Mouse (Mus musculus) effector memory CD4-positive, alpha-beta T cell, adult 5 months (primary cell): ENCODE results near the gene Uba7. TPM values are rescaled to one million over a fixed set of nuclear protein-coding genes. Genes with fewer than 3 reads are reported as not detected.

Experiments
- polyA plus RNA-seq: library from polyadenylated mRNA; unstranded; fragments of 100-300 nt; shearing (Covaris generic); gene quantifications from one replicate; pipeline ENCODE4 v1.2.1, GENCODE M21; 2017

Uba7 gene
- polyA plus RNA-seq, result 150 TPM

GRCm38 (mm10) chr9:107975399-107976386, at the start of gene Uba7:
Gene Uba7, plus strand, starts transcription at chr9:107975505.

GRCm38 (mm10) chr9:107928169-107928568, 47.1 kb upstream of the Uba7 start, which contains the start of gene Actl11:
Gene Actl11, plus strand, starts transcription at chr9:107928469.

GRCm38 (mm10) chr9:107935374-107935773, 39.9 kb upstream of the Uba7 start, which contains the start of gene Camkv:
Gene Camkv, plus strand, starts transcription at chr9:107935674.

GRCm38 (mm10) chr9:107949922-107950235, 25.4 kb upstream of the Uba7 start, which contains the start of gene Traip:
Gene Traip, plus strand, starts transcription at chr9:107950136.

GRCm38 (mm10) chr9:107982681-107983346, 7.5 kb downstream of the Uba7 start, which contains the start of gene Gm20661:
Gene Gm20661, plus strand, starts transcription at chr9:107983058.

GRCm38 (mm10) chr9:107985131-107986119, 10.1 kb downstream of the Uba7 start, which contains the start of gene Inka1:
Gene Inka1, minus strand, starts transcription at chr9:107985879.

GRCm38 (mm10) chr9:107992197-107992596, 16.9 kb downstream of the Uba7 start, which contains the start of gene Cdhr4:
Gene Cdhr4, plus strand, starts transcription at chr9:107992497.

GRCm38 (mm10) chr9:107996049-107996448, 20.7 kb downstream of the Uba7 start, which contains the start of gene Gm20662:
Gene Gm20662, plus strand, starts transcription at chr9:107996349.

GRCm38 (mm10) chr9:108001922-108002770, 26.8 kb downstream of the Uba7 start, which contains the start of gene Ip6k1:
Gene Ip6k1, plus strand, starts transcription at chr9:108002501.

Other genes starting within 250 kb of the Uba7 start
- gene Rbm5, start 204.5 kb upstream of the Uba7 start, polyA plus RNA-seq, result 306 TPM
- gene Rbm6, start 102.3 kb upstream of the Uba7 start, polyA plus RNA-seq, result 110 TPM
- 19.9 TPM for gene Mon1a, start 87.4 kb upstream of the Uba7 start, polyA plus RNA-seq
- gene Mst1r, start 68.6 kb upstream of the Uba7 start, polyA plus RNA-seq, result not detected
- not detected for gene Actl11, start 47.0 kb upstream of the Uba7 start, polyA plus RNA-seq
- gene Camkv, start 39.8 kb upstream of the Uba7 start, polyA plus RNA-seq, result not detected
- 2.0 TPM for gene Traip, start 25.4 kb upstream of the Uba7 start, polyA plus RNA-seq
- gene Gm20661, start 7.6 kb downstream of the Uba7 start, polyA plus RNA-seq, result not detected
- gene Inka1, start 10.4 kb downstream of the Uba7 start, polyA plus RNA-seq, result 0.61 TPM
- gene Cdhr4, start 17.0 kb downstream of the Uba7 start, polyA plus RNA-seq, result not detected
- not detected for gene Gm20662, start 20.8 kb downstream of the Uba7 start, polyA plus RNA-seq
- 146 TPM for gene Ip6k1, start 27.0 kb downstream of the Uba7 start, polyA plus RNA-seq
- gene Gmppb, start 73.7 kb downstream of the Uba7 start, polyA plus RNA-seq, result 25.0 TPM
- gene Amigo3, start 77.7 kb downstream of the Uba7 start, polyA plus RNA-seq, result 1.4 TPM
- gene Mst1, start 104.9 kb downstream of the Uba7 start, polyA plus RNA-seq, result 3.1 TPM
- gene Rnf123, start 107.8 kb downstream of the Uba7 start, polyA plus RNA-seq, result 110 TPM
- 54.4 TPM for gene Apeh, start 119.1 kb downstream of the Uba7 start, polyA plus RNA-seq
- gene Bsn, start 214.9 kb downstream of the Uba7 start, polyA plus RNA-seq, result 0.30 TPM